Mouse (Mus musculus) liver, embryonic 14.5 days (tissue): Measurements from ENCODE around the gene Pigx. TPM values are rescaled to one million over a fixed set of nuclear protein-coding genes. Genes with fewer than 3 reads are reported as not detected.

Experiments used
- ATAC-seq: fragments of 200-750 bp; cut with Nextera tagmentation; 2 replicates; pipeline ENCODE4 v1.8.0; 2017; ENCODE audit warnings: moderate number of reproducible peaks, mild to moderate bottlenecking, moderate library complexity; ENCODE audit not compliant: insufficient read depth
- DNase-seq, 3 experiments: peaks; one replicate each; pipeline ENCODE4 v3.0.0-alpha.2; 2012 to 2013; ENCODE audit warnings: low read depth in 3 of 3, low spot score in 3 of 3
- H3K27ac ChIP-seq: fragments of 300-500 bp; sonication (generic); 2 replicates; pipeline ENCODE4 v1.5.1; 2014; ENCODE audit warnings: moderate library complexity, mild to moderate bottlenecking, control low read depth, inconsistent platforms
- H3K27me3 ChIP-seq: fragments of 300-500 bp; sonication (generic); 2 replicates; pipeline ENCODE4 v1.6.1; 2014; ENCODE audit warnings: mild to moderate bottlenecking, low read length, moderate library complexity; ENCODE audit not compliant: control insufficient read depth, insufficient read depth
- H3K36me3 ChIP-seq: fragments of 300-500 bp; sonication (generic); replicated peaks from 2 replicates; pipeline ENCODE4 v1.6.1; 2014; ENCODE audit warnings: low read depth; ENCODE audit not compliant: control insufficient read depth, insufficient read depth
- H3K4me1 ChIP-seq, 2 experiments: fragments of 200-500 bp in 1 of 2; fragments of 300-500 bp in 1 of 2; sonication (generic) in 1 of 2; replicated peaks; 2 replicates each; pipeline ENCODE4 v1.6.1; 2012 to 2014; ENCODE audit warnings: antibody characterized with exemption in 1 of 2, inconsistent platforms in 1 of 2, low read length in 1 of 2; ENCODE audit not compliant: control insufficient read depth in 2 of 2, insufficient read depth in 2 of 2
- H3K4me2 ChIP-seq: fragments of 300-500 bp; sonication (generic); 2 replicates; pipeline ENCODE4 v1.6.1; 2014; ENCODE audit warnings: low read depth, mild to moderate bottlenecking, control low read depth, moderate library complexity
- H3K4me3 ChIP-seq, 2 experiments: fragments of 200-500 bp in 1 of 2; fragments of 300-500 bp in 1 of 2; sonication (generic) in 1 of 2; 2 replicates each; pipeline ENCODE4 v1.5.1; 2012 to 2014; ENCODE audit warnings: low read depth in 2 of 2, low read length in 2 of 2, mild to moderate bottlenecking in 2 of 2, control low read depth in 1 of 2, inconsistent platforms in 1 of 2, moderate library complexity in 1 of 2; ENCODE audit not compliant: insufficient read depth in 1 of 2
- H3K9ac ChIP-seq: fragments of 300-500 bp; sonication (generic); replicated peaks from 2 replicates; pipeline ENCODE4 v1.6.1; 2014; ENCODE audit warnings: mild to moderate bottlenecking, control low read depth, moderate library complexity
- H3K9me3 ChIP-seq: fragments of 300-500 bp; sonication (generic); 2 replicates; pipeline ENCODE4 v1.6.1; 2016; ENCODE audit warnings: low read length, mixed read lengths; ENCODE audit not compliant: control insufficient read depth
- CTCF ChIP-seq: IDR thresholded peaks from 2 replicates; pipeline ENCODE4 v1.5.1; 2016; ENCODE audit warnings: antibody characterized with exemption, low read depth, control low read depth
- EP300 ChIP-seq: IDR thresholded peaks from 2 replicates; pipeline ENCODE4 v1.6.1; 2016; ENCODE audit warnings: antibody characterized with exemption, low read depth
- WGBS: fragments of 180-500 bp; shearing (Covaris S2); extraction: QIAGEN DNeasy Blood & Tissue Kit; methylation state at CpG from one replicate; pipeline ENCODE4 v1.1.7; 2014; ENCODE audit not compliant: insufficient replicate concordance; 5-methylcytosine and 5-hydroxymethylcytosine counted together
- polyA plus RNA-seq, 2 experiments: library from polyadenylated mRNA; depleted of rRNA in 1 of 2; stranded (reverse) in 1 of 2; unstranded in 1 of 2; fragments of >200 nt; fragmentation: Nextera tagmentation in 1 of 2; extraction: Ambion mirVana in 1 of 2; gene quantifications; 2 replicates each; pipeline versions ENCODE4 v1.2.1 to v1.2.3; 2012 to 2014

Gene Pigx
- 10.5 and 13.2 TPM in 2 replicates for polyA plus RNA-seq (2012; rRNA removed)
- polyA plus RNA-seq (2014; fragmentation: Nextera tagmentation; extraction: Ambion mirVana) = 25.5 and 28.8 TPM in 2 replicates

- DNase-seq (peak; percentile 76 to 85 (median 79)), ATAC-seq (peak; percentile 96)
- no peaks in the 10 kb centered on the region for H3K27me3 ChIP-seq
- no peaks in the 10 kb centered on the region for H3K36me3 ChIP-seq
- no peak for TF ChIP-seq EP300
- TF ChIP-seq CTCF = no peak
- 2% methylated on average over 34 of the region's 34 CpGs for WGBS
- peaks cover 2 to 10% of the 10 kb centered on the region in 2 experiments; a peak in 3 of 4 replicates for H3K4me1 ChIP-seq
- no peaks in the 10 kb centered on the region for H3K9me3 ChIP-seq
- H3K4me2 ChIP-seq = peak within 1 kb of the TSS; percentile 90
- peak within 1 kb of the TSS; percentile 24; the same call in 1 of the 2 replicates for H3K27ac ChIP-seq
- peak within 1 kb of the TSS; percentile 82 for H3K9ac ChIP-seq
- peak within 1 kb of the TSS; percentile 82 to 83 for H3K4me3 ChIP-seq
Observed at GRCm38 (mm10) chr16:32099638-32100150, at the start of gene Pigx, which contains the start of gene Cep19. Gene Pigx, minus strand, starts transcription at chr16:32099740. Gene Cep19, plus strand, starts transcription at chr16:32099800.

DNA sequence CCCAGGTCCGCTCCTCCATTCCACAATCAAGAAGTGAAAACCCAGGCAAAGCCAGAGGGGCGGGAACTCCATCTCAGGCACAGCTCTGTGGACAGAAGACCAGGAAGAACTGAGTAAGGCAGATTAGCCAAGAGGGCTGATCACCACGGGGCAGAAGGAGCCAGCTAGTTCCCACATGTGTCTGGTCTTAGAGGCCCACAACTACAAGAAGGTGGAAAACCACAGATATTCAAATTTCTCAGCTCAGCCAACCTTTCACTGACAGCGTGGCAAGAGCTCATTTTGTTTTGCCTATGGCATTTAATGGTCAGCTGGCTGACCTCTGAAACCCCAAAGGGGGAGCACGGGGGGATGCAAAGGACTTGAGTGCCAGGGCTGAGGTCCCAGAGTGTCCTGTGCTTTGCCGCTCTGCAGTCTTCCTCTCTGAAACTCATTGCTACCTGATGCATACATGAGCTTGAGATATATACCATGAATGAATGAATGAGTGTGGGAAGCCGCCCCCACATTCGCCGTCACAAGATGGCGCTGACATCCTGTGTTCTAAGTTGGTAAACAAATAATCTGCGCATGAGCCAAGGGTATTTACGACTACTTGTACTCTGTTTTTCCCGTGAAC lies 48.2 kb upstream of the Pigx start:
- Histone ChIP-seq H3K36me3 (peaks cover 24% of the 10 kb centered on the region), H3K4me1 (0 out of 4 replicates have a peak, but pooled peaks cover 0 to 2% of the 10 kb centered on the region in 2 experiments), H3K4me2 (peak overlapping the region; percentile 28; the same call in 1 of the 2 replicates), H3K4me3 (peak overlapping the region in 1 of 2 experiments; percentile 20; a peak in 3 of 4 replicates), H3K9me3 (no peaks in the 10 kb centered on the region; the same call in none of the 2 replicates), H3K27ac (peak overlapping the region; percentile 37; the same call in 1 of the 2 replicates), H3K27me3 (no peaks in the 10 kb centered on the region), H3K9ac (0 out of 2 replicates have a peak overlapping the region, but pooled peaks have one; percentile 18)
- ATAC-seq = no peak
- 63% methylated on average over 10 of the region's 13 CpGs for WGBS
- no peak for DNase-seq
- TF ChIP-seq CTCF = no peak
- no peak for TF ChIP-seq EP300

- H3K4me2 ChIP-seq = no peak overlapping the region
- H3K27me3 ChIP-seq = no peaks in the 10 kb centered on the region
- DNase-seq (no peak), ATAC-seq (no peak)
- H3K4me3 ChIP-seq = no peak overlapping the region
- no peak overlapping the region for H3K27ac ChIP-seq
- H3K9ac ChIP-seq = no peak overlapping the region
- H3K4me1 ChIP-seq = 0 out of 4 replicates have a peak, but pooled peaks cover 0 to 2% of the 10 kb centered on the region in 2 experiments
- H3K9me3 ChIP-seq = no peaks in the 10 kb centered on the region; the same call in none of the 2 replicates
- peaks cover 26% of the 10 kb centered on the region for H3K36me3 ChIP-seq
- TF ChIP-seq EP300 (no peak), CTCF (no peak)
- 84% methylated on average over 17 of the region's 17 CpGs for WGBS
Observed at GRCm38 (mm10) chr16:32144592-32144991, 45.1 kb upstream of the Pigx start.

GRCm38 (mm10) chr16:32143766-32144165 lies 44.2 kb upstream of the Pigx start:
- H3K4me3 ChIP-seq = no peak overlapping the region
- no peaks in the 10 kb centered on the region; the same call in none of the 2 replicates for H3K9me3 ChIP-seq
- no peak overlapping the region for H3K27ac ChIP-seq
- WGBS = 87% methylated on average over 15 of the region's 15 CpGs
- 0 out of 4 replicates have a peak, but pooled peaks cover 0 to 2% of the 10 kb centered on the region in 2 experiments for H3K4me1 ChIP-seq
- no peak overlapping the region for H3K4me2 ChIP-seq
- H3K9ac ChIP-seq = no peak overlapping the region
- ATAC-seq (no peak), DNase-seq (no peak)
- peaks cover 26% of the 10 kb centered on the region for H3K36me3 ChIP-seq
- TF ChIP-seq CTCF (no peak), EP300 (no peak)
- H3K27me3 ChIP-seq = no peaks in the 10 kb centered on the region

DNA sequence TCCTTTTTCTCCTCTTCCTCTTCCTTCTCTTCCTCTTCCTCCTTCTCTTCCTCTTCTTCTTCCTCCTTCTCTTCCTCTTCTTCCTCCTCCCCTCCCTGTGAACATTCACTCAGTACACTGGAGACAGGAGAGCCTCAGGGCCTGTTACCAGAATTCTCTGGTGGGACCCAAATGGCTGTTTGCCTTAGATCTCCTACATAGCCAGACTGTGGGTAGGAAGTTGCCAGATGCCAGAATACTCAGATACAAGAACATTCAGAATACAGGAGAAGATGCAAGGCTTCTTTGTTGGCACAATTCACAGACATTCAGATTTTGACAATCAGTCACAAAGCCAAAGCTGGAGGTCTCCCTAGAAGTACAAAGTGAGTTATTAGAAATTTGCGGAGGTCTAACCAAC lies 39.4 kb upstream of the Pigx start:
- WGBS = 82% methylated on average over 1 of the region's 1 CpGs
- Histone ChIP-seq H3K4me1 (no peaks in the 10 kb centered on the region), H3K27ac (no peak overlapping the region), H3K4me2 (no peak overlapping the region), H3K9ac (no peak overlapping the region), H3K4me3 (no peak overlapping the region), H3K36me3 (peaks cover 14% of the 10 kb centered on the region), H3K27me3 (no peaks in the 10 kb centered on the region), H3K9me3 (no peaks in the 10 kb centered on the region; the same call in none of the 2 replicates)
- DNase-seq = no peak
- no peak for ATAC-seq
- TF ChIP-seq EP300 = no peak
- no peak for TF ChIP-seq CTCF
